Mouse (Mus musculus) gastrocnemius, postnatal 10 days (tissue): ENCODE results near the gene Gm13023. TPM values are rescaled to one million over a fixed set of nuclear protein-coding genes. Genes with fewer than 3 reads are reported as not detected.
"Not testable (repeated sequence)": the region's sequence is repeated elsewhere in the genome, so short reads cannot be mapped to it uniquely, and the experiment has no call there.

Experiments used
- DNase-seq: peaks from one replicate; pipeline ENCODE4 v3.0.0; 2021; ENCODE audit warnings: mixed read lengths
- long read RNA-seq, 2 experiments: library from polyadenylated mRNA; stranded (forward); transcript quantifications; one replicate each; pipeline ENCODE4 v2.0.0; 2021
- total RNA-seq, 2 experiments: library from RNA; stranded (reverse); gene quantifications; 2 replicates each; pipeline ENCODE4 v1.2.3; 2021

Gene Gm13023
- not detected for total RNA-seq
- long read RNA-seq, experiment 1: 0 reads
- long read RNA-seq, experiment 2: 0 reads

DNA sequence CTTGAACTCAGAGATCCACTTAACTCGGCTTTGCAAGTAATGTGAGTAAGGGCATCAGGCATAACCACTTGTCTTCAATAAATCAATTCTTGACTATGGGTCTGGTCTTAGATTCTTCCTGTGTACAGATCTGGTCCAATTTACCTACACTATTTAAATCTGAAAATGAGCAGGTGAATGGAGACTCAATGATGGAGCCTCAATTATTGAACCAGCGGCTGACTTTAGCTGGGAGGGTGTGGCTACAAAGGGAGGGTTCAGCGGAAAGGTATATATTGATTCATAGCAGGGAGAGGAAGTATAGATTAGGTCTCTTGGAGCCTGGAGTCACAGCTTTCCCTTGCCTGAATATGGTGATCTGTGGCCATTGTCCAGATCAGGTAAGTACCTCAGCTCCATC, at the start of gene Gm13023:
TSS of gene Gm13023 (plus strand) at position 301 of the 400 bp plus-strand sequence.
- not testable (repeated sequence) for DNase-seq

DNA sequence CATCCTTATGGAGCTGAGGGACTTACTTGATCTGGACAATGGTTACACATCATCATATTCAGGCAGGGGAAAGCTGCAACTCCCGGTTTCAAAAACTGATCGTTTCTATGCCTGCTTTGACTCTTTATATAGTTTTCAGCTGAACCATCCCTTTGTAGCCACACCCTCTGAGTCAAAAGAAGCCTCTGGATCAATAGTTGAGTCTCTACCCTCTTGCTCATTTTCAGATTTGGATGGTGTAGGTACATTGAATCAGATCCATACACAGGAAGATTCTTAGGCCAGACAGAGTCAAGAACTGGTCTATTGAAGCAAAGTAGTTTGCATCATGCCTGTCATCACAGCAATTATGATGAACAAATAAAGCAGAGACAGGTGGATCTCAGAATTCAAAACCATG, 26.8 kb downstream of the Gm13023 start, which contains the start of gene Gm13084:
TSS of gene Gm13084 (minus strand) at position 101 of the 400 bp plus-strand sequence.
- no peak for DNase-seq

Other genes starting within 250 kb of the Gm13023 start
- not detected for gene BC080695, start 237.7 kb upstream of the Gm13023 start, total RNA-seq
- gene Gm13057, start 237.6 kb upstream of the Gm13023 start, total RNA-seq: not detected
- gene Gm13083, start 174.3 kb upstream of the Gm13023 start, total RNA-seq: not detected
- not detected for gene Gm13088, start 132.1 kb upstream of the Gm13023 start, total RNA-seq
- not detected for gene Gm13089, start 86.6 kb upstream of the Gm13023 start, total RNA-seq
- not detected for gene Gm13078, start 69.9 kb upstream of the Gm13023 start, total RNA-seq
- not detected for gene Gm13084, start 26.7 kb downstream of the Gm13023 start, total RNA-seq
- gene Gm13103, start 57.1 kb downstream of the Gm13023 start, total RNA-seq: not detected
- not detected for gene Pramef6, start 111.0 kb downstream of the Gm13023 start, total RNA-seq
- not detected for gene Pramef25, start 161.7 kb downstream of the Gm13023 start, total RNA-seq
- not detected for gene Gm13101, start 177.6 kb downstream of the Gm13023 start, total RNA-seq
- gene Pramef17, start 205.0 kb downstream of the Gm13023 start, total RNA-seq: not detected